Mouse (Mus musculus): ENCODE results near the gene Lonrf2. TPM values are rescaled to one million over a fixed set of nuclear protein-coding genes. Genes with fewer than 3 reads are reported as not detected.
A peak's percentile ranks its signal among the peaks of the same experiment; 100 is the strongest.

Lonrf2 gene
- total RNA-seq (2022), result 1 to 10 TPM; 4.2 to 5.1 (median 4.7) TPM

DNA sequence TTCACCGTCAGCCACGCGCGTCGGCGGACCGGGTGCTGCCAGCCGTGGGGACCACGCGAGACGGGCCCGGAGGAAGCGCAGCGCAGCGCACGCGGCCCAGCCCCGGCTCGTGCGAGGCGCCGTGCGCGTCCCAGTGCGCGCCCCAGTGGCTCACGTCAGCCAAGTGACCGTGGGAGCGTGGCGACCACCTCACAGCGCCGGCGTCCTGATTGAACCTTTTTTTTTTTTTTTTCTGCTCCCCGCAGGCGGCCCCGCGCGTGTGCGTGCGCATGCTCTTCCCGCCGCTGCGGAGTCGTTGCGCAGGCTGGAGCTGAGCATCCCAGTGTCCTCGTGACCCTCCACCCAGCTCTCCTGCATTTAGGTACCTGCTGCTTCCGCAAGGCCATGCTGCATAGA, at the start of gene Lonrf2:
TSS of gene Lonrf2 (minus strand) at position 235 of the 396 bp plus-strand sequence.
- no peak for DNase-seq (ENCODE audit: low spot score)

DNA sequence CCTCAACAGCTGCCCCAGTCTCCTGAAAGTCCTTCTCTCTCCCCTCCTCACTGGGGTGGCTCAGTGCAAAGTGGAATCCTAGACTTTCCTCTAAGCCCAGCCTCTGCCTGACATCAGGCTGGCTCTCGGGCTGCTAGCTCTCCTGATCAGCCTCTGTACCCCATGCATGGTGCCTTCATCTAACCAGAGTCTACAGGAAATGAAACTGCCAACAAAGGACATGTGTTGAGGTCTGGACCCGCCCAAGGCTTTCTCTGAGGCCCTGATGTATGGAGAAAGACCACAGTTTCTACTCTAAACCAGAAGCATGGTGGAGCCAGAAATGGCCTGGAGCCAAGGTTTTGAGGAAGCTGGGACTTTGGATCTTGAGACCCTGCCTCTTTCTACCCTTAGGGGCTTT, 49.4 kb upstream of the Lonrf2 start:
- no peak for DNase-seq (ENCODE audit: low spot score)

DNA sequence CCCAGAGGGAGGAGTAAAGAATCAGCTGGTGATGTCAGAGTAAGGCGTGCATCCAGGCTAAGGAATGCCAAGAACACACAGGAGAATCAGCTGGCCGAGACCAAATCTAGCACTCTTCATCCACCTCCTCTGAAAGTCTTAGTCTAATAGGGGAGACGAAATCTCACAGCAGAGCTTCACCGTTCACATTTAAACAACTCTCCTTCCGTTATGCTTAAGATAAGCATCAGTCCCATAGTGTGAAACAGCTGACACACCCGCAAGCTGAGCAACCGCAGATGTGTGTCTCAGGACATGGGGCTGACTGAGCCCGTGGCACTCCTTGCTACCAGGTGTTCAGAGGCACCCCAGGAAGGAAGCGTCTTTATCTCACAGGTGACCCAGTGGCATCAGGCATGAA, 47.3 kb upstream of the Lonrf2 start:
- no peak for DNase-seq (ENCODE audit: low spot score)

DNA sequence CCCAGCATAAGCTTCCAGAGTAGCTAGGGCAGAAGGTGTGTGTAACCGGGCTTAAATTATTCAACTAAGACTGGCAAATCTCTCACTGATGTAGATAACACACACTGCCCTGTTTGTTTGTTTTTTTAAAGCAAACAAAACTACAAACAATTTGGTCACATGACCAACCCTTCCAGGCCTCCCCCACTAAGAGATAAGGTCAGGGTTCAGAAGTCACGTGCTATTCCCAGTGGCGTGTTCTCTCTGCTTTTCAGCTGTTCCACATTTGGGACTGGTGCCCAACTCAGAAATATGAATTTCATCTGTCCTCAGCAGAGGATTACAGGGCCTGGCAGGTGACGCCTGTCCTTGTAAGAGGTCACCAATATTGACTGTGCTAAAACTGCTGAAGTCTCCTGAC, 46.2 kb upstream of the Lonrf2 start:
- DNase-seq (ENCODE audit: low spot score), result no peak

DNA sequence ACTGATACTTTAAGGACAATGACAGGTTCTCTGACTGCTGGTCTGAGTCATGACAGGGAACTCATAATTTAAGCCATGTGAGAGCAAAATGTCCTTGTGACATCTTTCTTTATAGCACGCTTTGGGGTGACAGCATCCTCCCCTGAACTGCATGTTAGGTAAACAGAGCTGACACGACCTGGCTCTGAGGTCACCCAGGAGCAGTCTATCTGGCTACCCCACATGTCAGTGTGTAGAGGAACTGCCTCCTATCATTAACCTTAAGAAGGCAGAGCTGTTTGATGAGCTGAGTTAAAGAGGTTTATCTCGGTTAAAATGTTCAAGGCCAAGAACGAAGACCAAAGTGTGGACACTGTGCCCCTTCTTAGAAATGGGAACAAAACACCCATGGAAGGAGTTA, 44.9 kb upstream of the Lonrf2 start:
- DNase-seq (ENCODE audit: low spot score), result no peak

DNA sequence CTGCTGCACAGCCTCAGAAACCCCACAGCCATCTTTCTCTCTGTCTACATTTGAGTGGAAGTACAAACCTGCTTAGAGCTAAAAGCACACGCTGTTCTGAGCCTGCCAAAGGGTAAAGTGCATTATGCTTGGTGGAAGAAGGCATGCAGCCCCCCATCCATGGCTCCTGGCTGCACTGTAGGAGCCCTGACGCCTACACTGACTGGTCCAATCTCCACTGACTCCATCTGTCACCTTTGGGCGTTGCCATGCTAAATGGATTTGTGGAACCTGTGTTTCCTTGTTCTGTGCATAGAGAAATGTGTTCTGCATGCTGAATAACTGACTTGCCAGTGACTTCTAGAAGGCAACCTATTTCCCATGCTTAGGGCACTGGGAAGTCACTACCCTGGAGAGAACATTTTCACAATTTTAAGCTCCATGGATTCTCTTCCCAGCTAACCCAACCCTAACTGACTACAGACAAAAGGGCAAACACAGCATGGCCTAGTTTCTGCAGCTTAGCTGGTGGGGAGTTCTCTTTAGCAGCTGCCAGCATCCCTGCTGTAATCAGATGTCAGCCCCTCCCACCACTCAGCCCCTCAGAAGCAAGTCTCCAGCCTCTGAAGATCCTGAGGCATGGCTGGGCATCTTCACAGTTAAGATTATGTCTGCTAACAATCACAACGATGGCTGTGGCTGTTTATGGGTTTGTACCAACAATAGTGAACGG, 40.3 kb upstream of the Lonrf2 start:
- no peak for DNase-seq (ENCODE audit: low spot score)

DNA sequence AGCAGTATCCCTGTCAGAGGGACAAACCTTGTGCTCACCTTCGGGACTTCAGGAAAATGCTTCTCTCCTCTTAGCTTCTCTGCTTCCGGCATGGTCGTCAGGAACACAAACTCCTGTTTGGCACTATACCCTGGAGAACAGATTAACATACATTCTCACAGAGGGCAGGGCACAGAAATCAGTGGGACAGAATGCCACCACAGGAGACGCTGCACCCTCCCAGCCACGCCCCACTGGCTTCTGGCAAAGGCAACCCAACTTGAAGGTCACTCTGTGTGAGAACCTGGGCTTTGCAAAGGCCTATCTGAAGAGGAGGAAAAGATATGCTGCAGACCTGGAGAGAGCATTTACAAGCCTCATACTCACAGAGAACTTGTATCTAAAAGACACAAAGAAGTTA, 37.4 kb upstream of the Lonrf2 start:
- no peak for DNase-seq (ENCODE audit: low spot score)

DNA sequence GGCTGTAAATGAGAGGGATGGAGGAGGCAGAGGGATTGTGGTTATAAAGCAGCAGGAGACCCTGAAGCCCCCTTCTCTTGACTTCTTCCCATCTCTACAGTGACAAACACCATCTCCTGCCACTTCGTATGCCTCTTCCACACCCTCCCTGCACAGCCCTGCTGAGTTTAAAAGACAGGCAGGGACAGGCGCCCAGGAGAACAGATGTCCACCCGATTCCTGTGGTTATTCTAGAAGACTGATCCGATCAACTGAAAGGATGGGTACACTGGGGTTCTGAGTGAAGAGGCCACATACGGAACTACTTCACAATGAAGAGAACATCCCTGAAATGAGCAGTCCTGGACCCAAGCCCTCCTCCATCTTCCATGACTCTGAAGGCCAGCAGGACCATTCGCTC, 35.3 kb upstream of the Lonrf2 start:
- DNase-seq (ENCODE audit: low spot score), result no peak

DNA sequence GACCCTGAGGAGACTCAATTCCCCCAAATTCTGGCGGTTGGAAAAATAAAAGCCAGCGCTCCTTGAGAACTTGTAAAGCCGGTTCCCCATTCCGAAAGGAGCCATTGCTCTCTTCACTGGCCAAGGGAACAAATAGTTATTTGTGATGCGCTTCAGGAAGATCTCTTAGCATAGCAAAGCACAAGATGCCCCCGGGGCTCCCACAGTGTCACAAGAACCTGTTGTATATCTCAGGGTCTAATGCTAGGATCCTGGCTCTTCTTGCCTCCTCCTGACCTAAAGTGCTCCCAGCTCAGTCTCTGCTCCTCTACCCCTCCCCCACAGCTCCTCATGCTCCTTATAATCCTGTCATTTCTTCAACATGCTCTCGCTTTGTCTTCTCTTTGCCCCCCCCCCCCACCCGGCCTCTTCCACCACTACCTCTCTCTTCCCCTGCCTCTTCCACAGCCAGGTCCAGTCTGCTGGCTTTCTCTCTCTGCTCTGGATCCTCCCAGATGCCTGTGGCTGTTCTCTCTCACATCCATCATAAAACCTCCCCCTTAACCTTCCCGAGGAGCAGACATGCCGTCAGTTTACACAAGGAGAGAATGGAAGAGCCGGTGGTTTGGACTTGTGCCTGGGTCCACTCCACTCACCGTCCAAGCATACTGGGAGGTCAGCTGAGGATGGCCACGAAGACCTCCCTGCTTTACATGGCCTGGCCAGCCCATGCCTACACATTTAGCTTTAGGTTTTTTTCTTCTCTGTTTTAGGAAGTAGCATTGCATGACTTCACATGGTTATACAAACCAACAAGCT, 33.1 kb upstream of the Lonrf2 start:
- DNase-seq (ENCODE audit: low spot score), result no peak

DNA sequence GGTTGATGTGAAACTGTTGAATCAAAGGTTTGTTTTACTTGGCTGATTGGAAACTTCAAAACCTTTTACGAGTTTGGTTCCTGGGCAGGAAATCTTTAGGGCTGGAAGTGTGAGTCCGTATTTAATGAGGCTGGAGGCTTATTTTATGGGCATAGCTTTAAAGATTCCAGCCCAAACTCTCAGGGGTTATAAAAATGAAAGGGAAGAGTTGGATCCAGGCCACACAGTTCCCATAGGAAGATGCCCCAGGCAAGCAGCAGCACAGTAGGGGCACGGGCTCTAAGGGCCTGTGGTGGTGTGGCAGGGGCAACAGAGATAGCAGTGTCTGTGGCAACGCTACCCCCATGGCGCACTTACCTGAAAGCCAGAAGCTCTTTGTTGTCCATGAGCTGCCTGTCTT, 29.7 kb upstream of the Lonrf2 start:
- DNase-seq (ENCODE audit: low spot score), result no peak

DNA sequence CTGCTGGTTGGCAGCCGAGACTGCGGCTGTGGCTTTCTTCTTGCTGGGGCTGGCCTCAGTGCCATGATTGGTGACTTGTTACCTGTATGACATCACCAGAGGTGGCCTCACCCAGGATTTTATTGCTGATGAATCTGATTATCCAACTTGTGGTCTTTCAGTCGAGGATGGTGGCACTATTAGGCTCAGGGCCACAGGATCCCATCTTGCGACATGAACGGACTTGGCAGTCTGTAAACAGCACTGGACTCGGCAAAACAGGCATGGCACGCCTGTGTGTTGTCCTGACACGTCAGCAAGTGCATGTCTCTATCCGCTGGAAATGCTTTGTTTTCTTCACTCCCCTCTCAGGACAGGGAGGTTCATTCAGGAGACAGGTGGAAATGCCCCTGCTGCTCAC, 27.8 kb upstream of the Lonrf2 start:
- no peak for DNase-seq (ENCODE audit: low spot score)

DNA sequence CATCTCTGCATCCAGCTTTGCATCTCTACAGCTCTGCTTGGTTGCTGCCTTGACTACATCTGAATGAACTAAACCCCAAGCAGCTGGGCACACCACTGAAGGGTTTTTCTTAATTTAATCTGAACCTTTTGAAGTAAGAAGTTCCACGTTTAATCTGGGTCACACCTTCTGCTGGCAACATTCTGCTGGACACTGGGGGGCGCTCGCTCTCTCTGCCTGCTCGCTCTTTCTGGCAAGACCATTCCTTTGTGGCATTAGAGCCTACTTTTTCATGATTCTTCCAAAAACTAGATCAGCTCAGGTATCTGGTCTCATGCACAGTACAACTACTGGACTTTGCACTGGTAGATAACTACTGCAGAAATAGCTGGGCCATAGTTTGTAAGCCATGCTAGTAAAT, 25.7 kb upstream of the Lonrf2 start:
- no peak for DNase-seq (ENCODE audit: low spot score)

DNA sequence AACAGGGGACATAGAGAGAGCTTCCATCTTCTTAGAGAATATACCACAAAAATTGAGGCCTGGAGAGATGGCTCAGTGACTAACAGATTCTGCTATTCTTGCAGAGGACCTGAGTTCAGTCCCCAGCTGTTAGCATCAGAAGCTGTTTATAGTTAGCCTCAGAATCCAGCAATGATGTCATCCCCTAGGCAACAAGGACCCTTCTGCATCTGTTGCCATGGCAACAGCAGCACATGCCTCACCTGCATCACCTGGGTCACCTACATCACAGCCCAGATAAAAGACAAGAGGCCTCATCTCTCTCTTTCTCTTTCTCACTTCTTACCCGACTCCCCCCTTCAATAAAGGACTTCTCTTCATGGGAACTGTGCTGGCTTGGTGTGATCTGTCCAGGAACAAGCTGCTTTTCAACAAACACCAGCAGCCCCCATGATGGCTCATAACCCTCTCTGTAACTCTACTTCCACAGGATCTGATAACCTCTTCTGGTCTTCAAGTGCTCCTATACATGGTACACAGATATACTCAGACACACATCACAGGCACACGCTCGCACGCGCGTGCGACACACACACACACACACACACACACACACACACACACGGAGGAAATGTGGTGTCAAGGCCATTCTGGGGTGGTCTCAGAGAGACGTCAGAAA, 24.5 kb upstream of the Lonrf2 start:
- DNase-seq (ENCODE audit: low spot score), result no peak

DNA sequence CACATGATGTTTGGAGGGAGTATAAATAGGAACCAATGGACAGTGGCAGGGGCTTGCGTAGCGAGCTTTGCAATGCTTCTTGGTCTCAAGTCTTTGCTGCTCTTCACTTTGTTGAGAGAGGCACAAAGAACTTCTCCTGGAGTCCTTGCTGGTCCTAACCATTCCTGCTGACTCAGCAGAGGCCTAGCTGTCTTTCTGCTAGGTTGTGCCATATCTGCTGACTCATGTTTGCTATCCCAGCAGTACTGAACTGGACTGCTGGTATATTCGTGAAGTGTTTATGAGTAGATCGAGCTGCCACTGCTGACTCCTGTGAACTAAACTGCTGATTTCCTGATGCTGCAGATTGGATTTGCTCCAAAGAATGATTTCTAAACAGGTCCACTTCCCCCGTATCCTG, 23.7 kb upstream of the Lonrf2 start:
- no peak for DNase-seq (ENCODE audit: low spot score)

DNA sequence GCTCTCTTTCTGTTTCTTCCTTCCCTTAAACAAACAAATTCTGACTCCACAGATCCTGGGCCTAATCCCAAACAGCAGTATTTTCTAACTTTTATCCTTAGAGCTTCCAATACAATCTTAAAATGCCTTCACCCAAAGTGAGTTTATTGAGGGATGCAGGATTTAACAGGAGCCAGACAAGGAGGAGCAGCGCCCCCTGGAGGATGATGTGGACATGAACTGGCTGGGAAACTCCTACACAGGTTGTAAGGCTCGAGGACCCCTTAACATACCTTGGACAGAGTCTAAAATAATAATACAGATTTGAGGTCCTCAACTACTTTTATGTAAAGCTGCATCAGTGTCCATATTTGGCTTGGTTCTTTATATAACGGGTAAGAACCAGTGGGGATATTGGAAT, 19.7 kb upstream of the Lonrf2 start:
- peak; percentile 13 for DNase-seq (ENCODE audit: low spot score)

DNA sequence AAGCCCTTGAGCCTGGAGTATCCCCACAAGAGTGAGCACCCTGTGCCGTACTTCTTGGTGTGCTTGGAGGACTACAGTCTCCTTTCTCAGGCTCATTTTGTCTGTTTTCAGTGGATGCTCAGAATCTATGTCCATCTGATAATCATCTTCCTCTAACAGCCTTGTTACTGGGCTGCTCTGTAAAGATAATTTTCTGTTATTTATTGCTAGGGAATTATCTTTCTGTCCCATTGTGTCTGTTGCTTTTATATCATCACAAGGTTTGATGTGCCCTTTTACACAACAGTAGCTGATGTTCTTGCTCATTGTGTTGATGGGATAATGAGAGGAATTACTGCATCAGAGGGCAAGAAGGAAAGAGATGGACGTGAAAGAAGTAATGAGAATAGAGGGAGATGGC, 15.7 kb upstream of the Lonrf2 start:
- DNase-seq (ENCODE audit: low spot score), result no peak

DNA sequence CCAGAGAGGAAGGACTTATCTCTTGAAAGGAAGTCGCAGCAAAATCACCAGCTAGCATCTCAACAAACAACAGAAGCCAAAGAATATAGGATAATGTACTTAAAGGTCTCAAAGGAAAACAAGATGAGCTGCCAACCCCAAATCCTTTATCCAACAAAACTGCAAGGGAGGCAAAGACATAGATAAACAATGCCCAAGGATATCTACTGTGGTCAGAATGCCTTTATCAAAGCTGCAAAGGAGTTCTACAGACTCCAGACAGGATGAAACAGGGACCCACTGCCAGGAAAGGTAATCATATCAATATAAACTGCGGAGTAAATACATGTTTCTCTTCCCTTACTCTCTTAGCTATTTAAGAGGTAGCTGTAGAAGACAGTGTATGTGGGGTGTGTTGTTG, 14.1 kb upstream of the Lonrf2 start:
- no peak for DNase-seq (ENCODE audit: low spot score)

DNA sequence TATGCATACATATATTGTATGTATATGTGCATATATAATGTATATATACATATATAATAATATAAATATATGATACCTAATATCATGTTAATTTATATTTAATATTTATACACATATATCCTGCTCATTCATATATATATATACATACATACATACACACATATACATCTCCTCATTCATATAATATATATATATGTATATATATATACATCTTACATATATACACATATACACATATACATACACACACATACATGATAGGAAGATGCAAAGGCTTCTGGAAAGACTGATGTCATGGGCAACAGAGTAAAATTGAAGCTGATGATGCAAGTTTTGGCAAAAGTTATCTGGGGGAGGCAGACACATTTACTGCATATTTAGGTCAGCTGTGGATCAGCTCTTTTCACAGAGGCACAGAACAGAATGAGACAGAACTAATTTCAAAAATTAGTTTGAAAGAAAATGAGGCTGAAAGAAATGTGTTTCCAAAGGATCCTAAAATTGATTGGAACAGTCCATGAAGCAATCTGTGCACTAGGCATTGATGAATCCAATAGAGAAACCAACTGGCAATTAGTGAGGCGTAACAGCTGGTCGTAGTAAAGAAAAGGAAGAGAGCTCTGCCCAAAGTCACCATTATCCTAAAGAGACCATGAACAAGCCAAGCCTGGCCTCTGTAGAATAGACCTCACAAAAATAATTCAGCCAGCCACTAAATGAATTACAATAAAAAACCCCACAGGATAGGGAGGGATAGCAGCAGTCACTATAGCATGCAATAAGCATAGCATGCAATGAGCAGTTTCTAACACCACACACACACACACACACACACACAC, 12.2 kb upstream of the Lonrf2 start:
- no peak for DNase-seq (ENCODE audit: low spot score)

DNA sequence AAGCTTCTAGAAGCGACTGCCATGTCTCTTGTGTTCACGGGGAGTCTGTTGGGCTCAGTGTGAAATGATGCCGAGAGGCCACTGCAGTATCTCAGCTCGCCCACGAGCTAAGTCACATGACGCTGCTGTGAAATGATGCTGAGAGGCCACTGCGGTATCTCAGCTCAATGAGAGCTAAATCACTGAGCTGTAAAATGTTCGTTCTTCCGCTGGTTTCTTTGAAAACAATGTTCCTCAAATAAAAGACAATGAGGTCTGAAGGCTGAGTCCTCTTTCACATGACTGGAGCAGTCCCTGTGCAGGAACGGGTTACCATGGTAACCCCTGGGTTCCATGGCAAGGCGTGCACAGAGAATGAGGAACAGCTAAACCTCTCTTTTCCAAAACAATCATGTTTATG, 11.5 kb upstream of the Lonrf2 start:
- DNase-seq (ENCODE audit: low spot score), result no peak

DNA sequence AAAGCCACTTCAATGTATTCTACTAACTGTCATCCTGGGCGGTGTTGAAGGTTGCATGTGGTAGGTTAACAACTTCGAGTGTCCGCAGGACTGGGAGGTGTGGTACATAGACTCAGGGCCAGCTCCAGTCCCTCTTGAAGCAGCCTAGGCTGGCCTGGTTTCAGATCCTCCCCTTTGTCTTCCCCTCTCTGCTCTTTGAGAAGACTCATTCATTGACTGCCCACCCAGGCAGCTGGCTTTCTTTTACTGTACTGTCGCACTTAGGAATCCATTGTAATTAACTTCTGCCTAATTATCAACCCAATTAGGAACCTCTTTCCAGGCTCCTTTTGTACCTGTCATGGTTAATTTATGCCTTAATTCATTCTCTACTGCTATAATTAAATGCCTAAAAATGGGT, 6.8 kb upstream of the Lonrf2 start:
- no peak for DNase-seq (ENCODE audit: low spot score)

DNA sequence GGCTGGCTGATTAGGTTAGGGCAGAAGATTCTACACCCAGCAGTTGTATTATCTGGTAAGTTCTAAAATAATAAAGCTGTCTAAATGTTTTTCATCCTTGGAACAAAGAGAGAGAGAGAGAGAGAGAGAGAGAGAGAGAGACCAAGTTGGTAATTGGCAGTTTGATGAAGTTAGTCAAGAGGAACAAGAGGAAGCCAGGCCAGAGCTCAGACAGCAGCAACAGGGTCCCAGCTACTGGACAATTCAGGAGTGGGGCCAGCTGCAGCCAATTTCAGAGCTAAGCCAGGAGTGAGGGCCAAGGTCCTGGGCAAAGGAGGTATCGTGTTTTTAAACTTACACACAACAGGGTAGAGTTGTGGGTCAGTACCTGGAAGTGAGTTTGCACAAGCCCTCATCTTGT, 6.3 kb upstream of the Lonrf2 start:
- no peak for DNase-seq (ENCODE audit: low spot score)

DNA sequence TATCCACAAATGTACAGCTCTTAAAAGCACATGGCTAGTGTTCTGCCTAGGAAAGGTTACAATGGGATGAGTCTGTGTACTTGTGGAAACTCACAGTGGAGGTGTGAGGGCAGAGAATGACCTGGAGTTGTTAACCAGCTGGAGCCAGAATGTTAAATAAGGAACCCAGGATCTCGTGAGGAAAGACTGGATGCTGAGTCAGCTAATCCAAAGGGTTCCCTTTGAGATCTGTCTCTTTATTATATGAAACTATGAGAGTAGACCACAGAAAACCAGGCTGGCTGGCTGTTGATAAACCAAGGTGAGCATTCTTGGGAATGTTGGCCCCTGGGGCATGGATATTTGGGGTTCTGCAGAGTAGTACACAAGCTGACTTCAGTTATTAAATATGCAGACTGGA, 3.4 kb upstream of the Lonrf2 start:
- no peak for DNase-seq (ENCODE audit: low spot score)
